Mouse (Mus musculus): ENCODE results near the gene Ppp1r1b.

Ppp1r1b gene

DNA sequence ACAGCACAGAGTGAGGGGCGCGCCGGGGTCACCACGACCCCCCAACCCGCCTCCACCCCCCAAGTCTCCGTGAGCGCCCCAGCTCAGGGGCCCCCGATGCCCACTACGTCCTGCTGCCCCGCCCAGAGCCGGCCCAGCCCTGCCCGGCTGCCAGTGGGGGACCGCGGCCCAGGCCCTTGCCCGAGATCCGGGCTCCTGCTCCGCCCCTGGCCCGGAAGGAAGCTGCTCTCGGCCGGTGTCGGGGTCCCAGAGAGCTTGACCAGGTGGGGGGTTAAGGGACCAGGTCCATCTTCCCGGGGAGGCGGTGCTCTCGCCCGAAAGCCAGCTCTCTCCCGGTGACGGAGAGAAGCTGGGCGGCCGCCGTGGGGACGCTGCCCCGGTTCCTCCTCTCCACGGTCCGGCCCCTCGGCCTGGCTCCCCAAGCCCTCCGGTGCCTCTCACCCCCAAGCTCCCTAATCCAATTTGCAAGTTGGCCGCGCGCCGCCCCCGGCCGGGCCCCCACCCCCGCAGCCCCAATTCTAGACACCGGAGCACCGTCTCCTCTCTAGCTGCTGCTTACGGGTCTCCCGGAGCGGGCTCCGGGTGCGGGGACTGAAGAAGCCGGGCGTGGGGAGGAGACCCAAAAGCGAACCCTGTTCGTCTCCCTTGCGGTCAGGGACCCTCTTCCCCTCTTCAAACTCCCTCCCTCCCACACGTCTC is 19.7 kb upstream of the Ppp1r1b start:
- no peak for DNase-seq (ENCODE audit: low read depth, low spot score)

DNA sequence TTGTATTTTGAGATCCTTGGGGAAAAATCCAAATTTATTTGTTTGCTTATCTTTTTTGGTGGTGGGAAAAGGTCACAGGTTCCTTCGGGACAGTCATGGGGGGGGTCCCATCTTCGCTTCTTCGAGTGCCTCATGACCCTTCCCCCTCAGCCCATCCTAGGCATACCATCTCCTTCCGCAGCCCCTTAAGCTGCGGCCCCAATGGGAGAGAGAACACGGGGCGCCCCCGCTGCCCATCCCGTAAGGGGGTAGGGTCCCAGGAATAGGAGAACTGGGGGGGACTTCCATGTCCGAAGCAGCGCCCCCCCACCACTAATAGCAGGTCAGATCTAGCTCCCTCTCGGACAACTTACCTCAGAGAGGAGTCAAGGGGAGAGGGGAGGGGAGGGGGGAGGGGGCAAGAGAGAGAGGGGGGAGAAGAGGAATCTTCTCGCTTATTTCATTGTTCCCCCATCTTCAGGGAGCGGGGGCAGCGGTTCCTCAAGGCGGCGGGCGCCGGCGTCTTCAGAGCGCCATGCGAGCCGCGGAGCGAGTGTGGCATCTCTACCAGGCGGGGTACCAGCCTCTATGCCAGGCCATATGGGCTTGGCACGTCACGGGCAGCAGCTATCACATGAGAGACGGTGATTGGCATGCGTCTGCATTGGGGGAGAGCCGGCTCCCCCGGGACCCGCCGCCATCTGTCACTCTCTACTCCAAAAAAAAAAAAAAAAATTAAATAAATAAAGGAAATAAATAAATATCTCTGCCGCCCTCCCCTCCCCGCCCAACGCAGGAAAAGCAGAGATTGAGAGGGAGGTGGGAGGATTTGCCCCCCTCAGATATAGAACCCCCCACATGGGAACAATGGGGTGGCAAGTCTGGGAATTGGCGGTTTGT is 18.9 kb upstream of the Ppp1r1b start, which contains the start of gene Neurod2:
Gene Neurod2 (minus strand): TSS at position 568 of the 879 bp plus-strand sequence.
- DNase-seq (ENCODE audit: low read depth, low spot score), result no peak

DNA sequence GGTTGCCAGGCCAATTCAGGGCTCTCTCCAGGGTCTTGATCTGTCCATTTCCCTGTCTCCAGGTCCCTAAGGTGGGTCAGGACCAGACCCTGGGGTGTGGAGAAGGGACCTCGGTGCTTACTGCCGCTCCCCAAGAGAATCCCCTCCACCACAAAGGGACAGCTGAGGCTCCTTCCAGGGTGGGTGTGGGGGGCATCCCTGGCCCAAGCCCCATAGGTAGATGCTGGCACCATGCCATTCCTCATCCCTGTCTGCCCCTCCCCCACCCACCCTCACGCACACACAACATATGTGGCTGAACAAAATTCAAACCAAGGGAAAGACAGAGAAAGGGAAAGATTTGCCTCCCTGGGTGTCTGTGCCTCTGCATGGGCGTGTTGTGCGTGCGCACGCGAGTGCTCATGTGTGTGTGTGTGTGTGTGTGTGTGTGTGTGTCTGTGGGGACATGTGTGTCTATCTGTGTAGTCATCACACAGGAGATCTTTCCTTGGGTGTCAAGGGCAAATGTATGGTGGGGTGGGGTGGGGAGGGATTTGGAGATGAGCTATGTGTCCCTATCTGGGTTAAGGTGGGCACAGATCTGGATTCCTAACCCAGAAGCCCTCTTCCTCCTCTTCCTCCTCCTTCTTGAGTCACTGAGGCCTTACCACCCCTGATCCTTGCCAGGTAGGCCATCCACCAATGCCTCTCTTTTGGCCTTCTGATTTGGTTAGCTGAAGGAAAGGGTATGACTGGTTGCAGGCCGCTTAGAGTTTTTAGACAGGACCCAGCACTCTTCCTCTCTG is 18.1 kb upstream of the Ppp1r1b start:
- DNase-seq (ENCODE audit: low read depth, low spot score), result no peak

DNA sequence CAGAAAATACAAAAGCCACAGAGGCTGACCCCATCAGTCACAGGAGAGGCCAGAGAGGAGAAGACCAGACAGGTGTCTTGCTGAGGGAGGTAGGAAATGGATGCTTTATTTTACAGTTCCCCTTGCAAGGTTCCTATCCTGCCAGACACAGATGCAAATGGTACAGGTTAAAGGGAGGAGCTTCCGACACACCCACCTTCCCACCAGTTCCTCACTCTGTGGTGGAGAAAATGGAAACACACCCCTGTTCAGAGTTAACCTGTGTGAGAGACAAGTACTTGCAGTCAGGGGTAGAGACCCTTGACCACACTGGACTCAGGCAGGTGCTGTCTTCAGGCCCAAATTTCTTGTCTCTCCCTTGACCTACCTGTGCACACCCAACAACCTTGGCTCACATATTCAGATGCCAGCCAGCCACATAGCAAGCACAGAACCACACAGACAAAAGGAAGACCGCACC is 17.4 kb upstream of the Ppp1r1b start:
- no peak for DNase-seq (ENCODE audit: low read depth, low spot score)

DNA sequence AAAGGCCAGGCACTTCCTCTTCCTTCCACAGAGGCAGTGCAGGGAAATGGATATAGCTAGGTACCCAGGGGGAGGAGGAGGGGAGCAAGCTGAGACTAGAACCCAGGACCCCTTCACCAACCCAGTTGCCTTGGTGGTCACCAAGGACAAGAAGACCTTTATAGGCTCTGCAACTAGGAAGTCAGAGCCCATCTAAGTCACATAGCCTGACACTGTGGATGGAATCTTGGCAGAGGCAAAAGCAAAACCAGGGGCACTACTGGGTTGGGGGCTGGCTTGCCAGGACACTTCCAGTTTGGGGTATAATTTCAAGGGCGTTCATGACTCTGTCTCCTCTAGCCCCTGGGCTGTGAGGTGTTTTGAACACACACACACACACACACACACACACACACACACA is 16.8 kb upstream of the Ppp1r1b start:
- DNase-seq (ENCODE audit: low read depth, low spot score), result no peak

DNA sequence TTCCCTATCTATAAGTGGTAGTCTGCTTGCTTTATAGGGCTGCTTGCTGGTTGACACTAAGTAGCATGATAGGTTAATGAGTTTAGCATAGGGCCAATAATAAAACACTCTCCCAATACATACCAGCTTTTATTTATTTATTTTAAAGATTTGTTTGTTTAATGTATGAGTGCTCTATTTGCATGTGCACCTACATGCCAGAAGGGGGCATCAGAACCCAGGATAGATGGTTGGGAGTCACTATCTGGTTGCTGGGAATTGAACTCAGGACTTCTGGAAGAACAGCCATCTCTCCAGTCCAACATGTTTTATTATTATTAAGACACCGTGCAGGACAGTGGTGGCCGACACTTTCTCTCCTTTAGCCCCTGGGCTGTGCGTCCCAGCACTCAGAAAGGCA is 16.0 kb upstream of the Ppp1r1b start:
- no peak for DNase-seq (ENCODE audit: low read depth, low spot score)

DNA sequence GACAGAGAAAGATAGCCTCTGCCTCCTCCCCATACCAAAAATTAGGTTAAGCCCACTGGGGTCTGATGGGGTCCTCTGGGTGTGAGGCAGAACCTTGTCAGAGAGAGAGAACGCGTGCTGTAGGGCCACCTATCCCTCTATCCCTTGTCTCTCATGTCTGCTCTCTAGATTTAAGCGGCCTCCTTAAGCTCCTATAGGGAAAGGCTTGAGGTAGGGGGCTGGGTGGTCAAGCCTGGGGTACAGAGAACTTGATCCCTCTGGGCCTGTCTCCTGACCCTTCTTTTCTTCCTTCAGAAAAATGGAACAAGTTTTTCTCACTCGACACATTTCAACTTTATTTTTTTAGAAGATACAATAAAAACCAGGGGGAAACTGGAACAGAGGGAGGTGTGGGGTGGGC is 15.4 kb upstream of the Ppp1r1b start:
- DNase-seq (ENCODE audit: low read depth, low spot score), result no peak

DNA sequence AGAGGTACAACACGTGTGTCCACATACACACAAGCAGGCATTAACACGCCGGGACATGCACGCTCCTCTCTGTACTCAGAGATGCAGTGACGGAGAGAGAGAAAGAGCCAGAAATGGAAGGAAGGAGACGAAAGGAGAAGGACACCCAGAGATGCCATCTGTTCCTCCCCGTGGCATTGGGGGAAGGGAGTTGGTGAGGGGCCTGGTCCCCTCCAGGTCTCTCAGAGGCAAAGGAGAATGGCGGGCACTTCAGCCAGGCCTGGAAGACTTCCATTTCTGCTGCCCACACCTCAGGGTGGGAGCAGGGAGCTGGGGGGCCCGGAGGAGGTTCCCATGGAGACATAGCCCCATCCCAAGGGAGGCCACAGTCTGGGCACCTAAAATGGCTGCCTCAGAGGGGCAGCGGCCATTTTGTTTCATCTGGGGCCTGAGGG is 14.9 kb upstream of the Ppp1r1b start:
- DNase-seq (ENCODE audit: low read depth, low spot score), result no peak

DNA sequence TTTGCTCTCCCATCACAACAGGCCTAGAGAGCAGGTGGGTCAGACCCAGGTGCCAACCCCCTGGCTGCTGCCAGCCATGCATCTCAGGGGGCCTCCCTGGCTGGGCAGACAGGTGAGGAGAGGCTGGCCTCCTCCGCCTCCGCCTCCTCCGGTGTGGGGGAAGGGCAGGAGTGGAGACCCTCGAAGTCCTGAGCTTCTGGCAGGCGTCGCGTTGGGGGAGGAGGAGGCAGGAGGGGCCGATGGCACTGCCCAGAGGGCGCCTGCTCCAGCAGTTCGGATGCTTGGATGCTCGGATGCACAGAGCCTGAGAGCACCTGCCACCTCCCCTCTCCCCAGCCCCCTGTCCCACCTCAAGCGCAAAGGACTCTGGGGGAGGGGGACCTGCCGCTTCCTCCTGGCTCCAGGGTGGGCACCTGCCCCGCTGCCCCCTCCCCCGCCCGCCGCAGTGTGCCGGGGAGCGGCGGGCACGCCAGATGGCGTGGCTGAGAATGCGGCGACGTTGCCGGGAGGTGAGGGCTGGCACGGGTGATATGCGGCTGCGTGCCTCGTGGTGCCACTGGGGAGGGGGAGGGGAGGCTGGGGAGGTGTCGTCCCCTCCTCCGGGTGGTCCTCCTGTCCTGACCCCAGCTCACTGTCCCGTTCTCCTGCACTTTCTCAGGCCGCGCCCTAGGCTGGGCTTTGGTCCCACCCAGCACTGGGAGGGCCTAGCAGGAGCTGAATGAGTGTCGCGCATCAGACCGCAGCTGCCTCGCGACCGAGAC is 14.0 kb upstream of the Ppp1r1b start:
- no peak for DNase-seq (ENCODE audit: low read depth, low spot score)

DNA sequence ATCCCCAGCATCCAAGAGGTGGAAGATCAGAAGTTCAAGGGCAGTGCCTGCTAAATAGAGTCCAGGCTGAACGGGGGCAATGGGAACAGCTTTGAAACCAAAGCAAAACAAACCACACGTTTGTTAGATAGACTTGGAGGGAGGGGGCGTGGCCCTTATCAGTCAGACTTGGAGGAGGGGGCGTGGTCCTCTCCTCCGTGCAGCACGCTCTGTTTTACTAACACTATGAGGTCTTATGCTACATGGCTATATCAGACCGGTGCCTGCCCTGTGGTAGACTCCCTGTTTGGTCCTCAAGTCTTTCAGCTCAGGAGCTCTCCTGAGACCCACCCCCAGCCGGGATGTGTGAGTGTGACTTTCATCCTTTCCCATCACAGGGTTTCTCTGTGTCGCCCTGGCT is 13.0 kb upstream of the Ppp1r1b start:
- no peak for DNase-seq (ENCODE audit: low read depth, low spot score)

DNA sequence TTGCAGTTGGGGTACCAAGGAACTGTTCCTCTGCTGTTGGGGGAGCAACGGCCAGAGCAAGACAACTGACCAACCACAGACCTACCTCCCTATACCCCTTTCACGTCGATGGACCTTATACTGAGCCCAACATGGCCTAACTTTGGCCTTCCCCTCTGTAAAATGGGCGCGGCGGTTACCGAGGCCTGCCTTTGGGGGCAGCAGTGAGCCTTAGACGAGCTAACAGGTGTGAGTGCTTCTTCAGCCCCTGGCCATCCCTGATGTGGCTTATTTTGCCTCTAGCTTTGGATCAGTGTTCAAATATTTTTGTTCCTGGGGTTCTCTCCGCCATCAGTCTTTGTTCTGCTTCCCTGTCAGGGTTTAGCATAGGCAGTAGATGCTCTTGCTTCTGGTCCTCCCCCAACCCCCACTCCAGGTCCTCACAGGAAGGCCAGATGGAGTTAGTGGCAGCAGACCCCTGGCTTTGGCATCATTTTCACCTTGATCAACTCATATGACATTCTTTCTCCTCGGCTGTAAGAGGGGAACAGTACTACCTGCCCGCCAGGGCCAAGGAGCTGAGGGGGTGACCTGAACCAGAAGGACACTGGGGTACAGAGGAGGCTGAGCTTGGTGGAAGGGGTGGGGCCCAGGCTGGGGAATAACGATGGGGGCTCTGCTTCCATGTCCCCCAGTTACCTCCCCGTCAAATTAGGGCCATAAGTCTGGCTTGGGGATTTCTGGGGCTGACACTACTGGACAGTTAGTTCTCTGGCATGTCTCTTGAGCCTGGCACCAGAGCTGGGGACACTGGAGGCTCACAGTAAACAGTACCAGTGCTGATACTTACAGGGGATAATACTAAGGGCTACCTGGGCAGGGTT is 11.7 kb upstream of the Ppp1r1b start:
- no peak for DNase-seq (ENCODE audit: low read depth, low spot score)

DNA sequence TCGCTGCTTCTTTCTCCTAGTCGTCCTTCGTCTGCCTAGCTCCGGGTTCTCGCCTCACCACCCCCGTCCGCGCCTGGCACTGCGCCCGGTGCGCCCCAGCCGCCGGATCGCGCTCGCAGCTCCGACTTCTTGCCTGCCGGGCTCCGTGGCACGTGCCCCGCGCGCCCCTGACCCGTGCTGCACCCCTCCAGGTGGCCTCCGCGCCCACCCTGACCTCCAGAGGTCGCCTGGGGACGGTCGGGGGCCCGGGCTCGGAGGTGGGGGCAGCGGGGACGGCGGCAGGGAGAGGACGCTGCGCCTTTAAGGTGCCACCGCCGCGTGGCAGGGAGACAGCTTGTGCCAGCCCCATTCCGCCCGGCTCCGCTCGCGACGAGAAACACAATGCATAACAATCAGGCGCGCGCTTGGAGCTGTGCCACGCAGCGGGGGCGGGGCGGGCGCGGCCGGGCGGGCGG is 9.7 kb upstream of the Ppp1r1b start:
- no peak for DNase-seq (ENCODE audit: low read depth, low spot score)

DNA sequence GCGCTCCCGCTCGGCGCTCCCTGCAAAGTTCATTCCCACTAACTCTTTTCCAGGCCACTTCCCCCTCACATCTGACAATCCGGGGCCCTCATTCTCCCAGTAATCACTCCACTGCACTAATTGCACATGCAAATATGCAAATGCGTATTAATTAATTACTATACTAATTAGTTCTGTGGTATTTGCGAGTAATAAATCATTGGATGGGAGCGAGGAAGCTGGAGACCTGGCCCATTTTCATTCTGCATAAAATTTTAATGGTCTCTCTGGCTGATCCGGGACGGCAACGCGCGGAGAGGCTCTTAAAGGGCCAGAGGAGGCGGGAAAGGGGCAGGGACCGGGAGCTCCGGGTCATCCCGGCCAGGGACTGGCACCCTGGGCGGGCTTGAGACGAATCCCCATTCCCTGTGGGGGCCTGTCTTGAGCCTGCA is 9.1 kb upstream of the Ppp1r1b start:
- DNase-seq (ENCODE audit: low read depth, low spot score), result no peak

DNA sequence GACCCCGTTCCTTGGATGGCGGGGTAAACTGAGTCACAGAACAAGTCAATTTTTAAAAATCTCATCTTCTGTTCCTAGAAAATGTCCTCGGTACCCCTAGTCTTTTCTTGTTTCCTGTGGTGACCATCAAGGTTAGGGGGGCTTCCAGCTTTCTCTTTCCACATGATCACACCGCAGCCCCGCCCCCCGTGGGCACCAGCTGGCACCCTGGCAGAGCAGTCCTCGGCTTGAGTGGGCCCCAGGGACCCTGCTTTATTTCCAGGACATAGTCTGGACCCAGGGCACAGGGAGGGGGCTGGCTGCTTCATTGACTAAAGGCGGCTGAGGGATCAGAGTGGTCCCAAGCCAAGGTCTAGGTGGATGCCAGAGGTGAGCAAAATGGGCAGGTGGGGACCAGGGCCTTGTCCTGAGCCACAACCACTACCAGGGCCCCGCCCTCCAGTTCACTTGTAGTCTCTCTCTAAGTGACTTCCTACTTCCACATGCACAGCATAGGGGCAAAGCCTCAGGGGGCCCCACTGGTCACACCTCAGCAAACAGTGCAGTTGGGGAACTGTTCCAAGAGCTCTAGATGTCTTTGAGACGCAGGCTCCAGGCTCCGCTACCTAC is 8.4 kb upstream of the Ppp1r1b start:
- no peak for DNase-seq (ENCODE audit: low read depth, low spot score)

DNA sequence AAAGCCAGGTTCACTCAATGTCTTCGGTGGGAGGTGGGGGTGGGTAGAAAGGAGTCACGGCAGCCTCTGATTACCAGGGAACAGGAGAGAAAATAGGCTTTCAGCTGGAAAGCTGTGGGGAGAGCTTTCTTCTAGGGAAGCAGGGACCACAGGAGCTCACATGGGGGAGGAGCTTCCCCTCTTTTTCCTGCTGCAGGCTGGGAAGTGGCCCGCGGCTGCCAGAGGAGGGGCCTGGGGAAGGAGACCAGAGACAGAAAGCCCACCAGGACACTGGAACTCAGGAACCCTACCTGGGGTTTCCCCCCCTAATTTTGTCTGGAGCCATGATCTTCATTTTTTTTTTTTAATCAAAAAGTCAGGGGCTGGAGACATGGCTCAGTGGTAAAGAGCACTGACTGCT is 7.6 kb upstream of the Ppp1r1b start:
- DNase-seq (ENCODE audit: low read depth, low spot score), result no peak

DNA sequence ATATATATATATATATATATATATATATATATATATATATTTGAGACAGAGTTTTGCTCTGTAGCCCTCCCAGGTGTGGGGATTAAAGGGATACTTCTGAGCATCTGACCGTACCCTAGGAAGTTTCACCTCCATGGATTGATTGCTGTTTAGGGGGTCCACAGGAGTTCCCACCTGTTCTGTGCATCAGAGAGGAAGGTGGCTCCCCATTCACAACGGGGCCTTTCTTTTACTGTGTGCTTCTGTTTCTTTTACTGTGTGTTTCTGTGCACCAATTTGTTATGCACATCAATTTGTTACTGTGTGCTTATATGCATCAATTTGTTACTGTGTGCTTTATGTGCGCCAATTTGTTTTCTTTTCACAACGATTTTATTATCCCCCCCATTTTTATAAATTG is 7.0 kb upstream of the Ppp1r1b start:
- DNase-seq (ENCODE audit: low read depth, low spot score), result no peak

DNA sequence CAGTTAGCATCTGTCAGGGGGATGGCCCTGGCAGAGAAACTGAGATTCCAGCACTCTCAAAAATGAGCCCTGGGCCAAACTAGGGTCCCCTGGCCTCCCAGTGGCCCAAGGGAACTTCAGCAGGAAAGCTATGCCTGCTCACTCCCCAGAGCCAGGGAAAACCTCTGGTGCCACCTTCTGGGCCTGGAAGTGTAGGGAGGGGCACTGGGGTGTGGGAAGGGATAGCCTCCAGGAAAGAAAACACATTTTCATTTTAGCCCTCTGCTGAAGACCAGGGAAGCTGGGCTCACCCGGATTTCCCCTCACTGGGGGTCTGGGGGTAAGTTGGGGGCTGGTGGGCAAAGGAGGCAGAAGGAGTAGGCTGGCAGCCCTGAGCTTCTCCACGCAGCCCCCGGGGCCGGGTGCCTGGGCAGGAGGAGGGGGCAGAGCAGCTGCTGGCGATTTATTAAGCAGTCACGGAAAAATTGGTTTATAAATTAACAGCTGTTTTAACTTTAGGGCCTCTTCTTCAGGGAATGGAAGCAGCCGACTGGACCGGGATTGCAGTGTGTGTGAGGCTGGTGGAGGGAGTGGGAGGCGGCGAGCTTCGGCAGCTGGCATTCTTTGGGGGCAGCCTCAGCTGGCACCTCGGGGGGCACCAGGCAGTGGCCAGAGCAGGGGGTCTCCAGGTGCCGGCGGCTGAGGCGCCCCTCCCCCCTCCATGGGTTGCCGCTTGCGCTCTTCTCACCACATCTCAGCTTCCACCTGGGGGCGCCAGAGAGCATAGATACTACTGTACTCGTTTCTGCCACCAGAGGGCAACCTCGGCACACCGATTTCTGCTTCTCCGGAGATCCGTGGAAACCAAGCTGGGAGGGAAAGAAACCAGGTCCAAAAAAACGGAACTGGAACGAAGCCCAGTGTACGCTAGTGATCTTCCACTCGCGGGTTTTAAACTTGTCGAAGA is 5.9 kb upstream of the Ppp1r1b start:
- no peak for DNase-seq (ENCODE audit: low read depth, low spot score)

DNA sequence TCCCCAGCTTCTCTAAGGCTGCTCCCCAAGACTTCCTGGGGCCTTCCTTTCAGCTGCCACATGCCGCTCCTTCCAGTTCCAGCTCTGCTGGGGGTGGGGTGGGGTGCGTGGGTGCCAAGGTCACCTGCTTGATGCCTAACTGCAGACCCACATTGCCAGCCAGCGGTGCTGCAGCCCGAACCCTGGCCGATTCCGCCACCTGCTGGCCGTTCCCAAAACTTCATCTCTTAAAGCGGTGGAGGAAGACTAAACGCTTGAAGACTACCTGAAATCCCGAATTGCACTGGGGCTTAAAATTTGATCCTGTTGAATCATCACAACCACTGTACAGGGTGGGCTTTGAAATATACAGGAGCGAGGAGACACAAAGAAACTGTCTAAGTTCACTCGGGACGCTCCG is 3.0 kb upstream of the Ppp1r1b start:
- no peak for DNase-seq (ENCODE audit: low read depth, low spot score)

DNA sequence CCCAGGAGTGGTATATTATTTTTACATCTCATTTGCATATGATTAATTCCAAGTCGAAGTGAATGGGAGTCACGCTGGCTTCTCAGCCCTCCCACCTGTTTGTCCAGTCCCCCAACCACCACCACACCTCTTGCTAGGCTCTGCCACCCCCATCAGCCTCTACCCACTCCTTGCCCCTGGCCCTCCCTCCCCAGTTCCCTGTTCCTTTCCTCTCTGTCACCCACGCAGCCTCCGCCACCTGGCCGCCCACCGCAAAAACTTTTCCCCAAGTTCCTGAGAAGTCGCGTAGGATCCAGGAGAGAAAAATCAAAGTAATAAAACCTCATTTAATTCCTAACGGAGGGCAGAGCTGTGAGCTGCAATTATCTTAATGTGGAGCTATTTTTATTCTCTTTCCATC is 2.0 kb upstream of the Ppp1r1b start:
- DNase-seq (ENCODE audit: low read depth, low spot score), result no peak
